Mouse (Mus musculus) liver, embryonic 14.5 days (tissue): ENCODE results near the gene Rrp15. TPM values are rescaled to one million over a fixed set of nuclear protein-coding genes. Genes with fewer than 3 reads are reported as not detected.

Experiments used
- ATAC-seq: fragments of 200-750 bp; cut with Nextera tagmentation; 2 replicates; pipeline ENCODE4 v1.8.0; 2017; ENCODE audit warnings: moderate number of reproducible peaks, mild to moderate bottlenecking, moderate library complexity; ENCODE audit not compliant: insufficient read depth
- DNase-seq, 3 experiments: peaks; one replicate each; pipeline ENCODE4 v3.0.0-alpha.2; 2012 to 2013; ENCODE audit warnings: low read depth in 3 of 3, low spot score in 3 of 3
- H3K27ac ChIP-seq: fragments of 300-500 bp; sonication (generic); 2 replicates; pipeline ENCODE4 v1.5.1; 2014; ENCODE audit warnings: moderate library complexity, mild to moderate bottlenecking, control low read depth, inconsistent platforms
- H3K27me3 ChIP-seq: fragments of 300-500 bp; sonication (generic); 2 replicates; pipeline ENCODE4 v1.6.1; 2014; ENCODE audit warnings: mild to moderate bottlenecking, low read length, moderate library complexity; ENCODE audit not compliant: control insufficient read depth, insufficient read depth
- H3K36me3 ChIP-seq: fragments of 300-500 bp; sonication (generic); replicated peaks from 2 replicates; pipeline ENCODE4 v1.6.1; 2014; ENCODE audit warnings: low read depth; ENCODE audit not compliant: control insufficient read depth, insufficient read depth
- H3K4me1 ChIP-seq, 2 experiments: fragments of 200-500 bp in 1 of 2; fragments of 300-500 bp in 1 of 2; sonication (generic) in 1 of 2; replicated peaks; 2 replicates each; pipeline ENCODE4 v1.6.1; 2012 to 2014; ENCODE audit warnings: antibody characterized with exemption in 1 of 2, inconsistent platforms in 1 of 2, low read length in 1 of 2; ENCODE audit not compliant: control insufficient read depth in 2 of 2, insufficient read depth in 2 of 2
- H3K4me2 ChIP-seq: fragments of 300-500 bp; sonication (generic); 2 replicates; pipeline ENCODE4 v1.6.1; 2014; ENCODE audit warnings: low read depth, mild to moderate bottlenecking, control low read depth, moderate library complexity
- H3K4me3 ChIP-seq, 2 experiments: fragments of 200-500 bp in 1 of 2; fragments of 300-500 bp in 1 of 2; sonication (generic) in 1 of 2; 2 replicates each; pipeline ENCODE4 v1.5.1; 2012 to 2014; ENCODE audit warnings: low read depth in 2 of 2, low read length in 2 of 2, mild to moderate bottlenecking in 2 of 2, control low read depth in 1 of 2, inconsistent platforms in 1 of 2, moderate library complexity in 1 of 2; ENCODE audit not compliant: insufficient read depth in 1 of 2
- H3K9ac ChIP-seq: fragments of 300-500 bp; sonication (generic); replicated peaks from 2 replicates; pipeline ENCODE4 v1.6.1; 2014; ENCODE audit warnings: mild to moderate bottlenecking, control low read depth, moderate library complexity
- H3K9me3 ChIP-seq: fragments of 300-500 bp; sonication (generic); 2 replicates; pipeline ENCODE4 v1.6.1; 2016; ENCODE audit warnings: low read length, mixed read lengths; ENCODE audit not compliant: control insufficient read depth
- CTCF ChIP-seq: IDR thresholded peaks from 2 replicates; pipeline ENCODE4 v1.5.1; 2016; ENCODE audit warnings: antibody characterized with exemption, low read depth, control low read depth
- EP300 ChIP-seq: IDR thresholded peaks from 2 replicates; pipeline ENCODE4 v1.6.1; 2016; ENCODE audit warnings: antibody characterized with exemption, low read depth
- WGBS: fragments of 180-500 bp; shearing (Covaris S2); extraction: QIAGEN DNeasy Blood & Tissue Kit; methylation state at CpG from one replicate; pipeline ENCODE4 v1.1.7; 2014; ENCODE audit not compliant: insufficient replicate concordance; 5-methylcytosine and 5-hydroxymethylcytosine counted together
- polyA plus RNA-seq, 2 experiments: library from polyadenylated mRNA; depleted of rRNA in 1 of 2; stranded (reverse) in 1 of 2; unstranded in 1 of 2; fragments of >200 nt; fragmentation: Nextera tagmentation in 1 of 2; extraction: Ambion mirVana in 1 of 2; gene quantifications; 2 replicates each; pipeline versions ENCODE4 v1.2.1 to v1.2.3; 2012 to 2014

Rrp15 gene
- polyA plus RNA-seq, 2 experiments: 21.7 to 29.1 TPM

GRCm38 (mm10) chr1:186718881-186719280 lies 30.3 kb downstream of the Rrp15 start:
- Histone ChIP-seq H3K4me2 (no peak overlapping the region), H3K9ac (no peak overlapping the region), H3K9me3 (no peaks in the 10 kb centered on the region), H3K4me3 (no peak overlapping the region), H3K36me3 (peaks cover 7% of the 10 kb centered on the region; the same call in 1 of the 2 replicates), H3K27ac (no peak overlapping the region), H3K27me3 (no peaks in the 10 kb centered on the region), H3K4me1 (no peaks in the 10 kb centered on the region)
- 74% methylated on average over 5 of the region's 5 CpGs for WGBS
- DNase-seq (no peak), ATAC-seq (no peak)
- no peak for TF ChIP-seq CTCF
- TF ChIP-seq EP300: no peak

- Histone ChIP-seq H3K4me2 (no peak overlapping the region), H3K27me3 (no peaks in the 10 kb centered on the region), H3K9me3 (no peaks in the 10 kb centered on the region), H3K27ac (no peak overlapping the region), H3K4me1 (no peaks in the 10 kb centered on the region), H3K36me3 (peaks cover 6% of the 10 kb centered on the region; the same call in 1 of the 2 replicates), H3K9ac (no peak overlapping the region), H3K4me3 (no peak overlapping the region)
- DNase-seq (no peak), ATAC-seq (no peak)
- TF ChIP-seq CTCF: no peak
- no peak for TF ChIP-seq EP300
- 74% methylated on average over 17 of the region's 17 CpGs for WGBS
Observed at GRCm38 (mm10) chr1:186714980-186715896, 33.9 kb downstream of the Rrp15 start.

- WGBS: 65% methylated on average over 4 of the region's 4 CpGs
Observed at GRCm38 (mm10) chr1:186714215-186714614, 34.9 kb downstream of the Rrp15 start.

GRCm38 (mm10) chr1:186712802-186713471 lies 36.2 kb downstream of the Rrp15 start:
- H3K4me2 ChIP-seq: no peak overlapping the region
- H3K27me3 ChIP-seq: no peaks in the 10 kb centered on the region
- no peak for DNase-seq
- no peak overlapping the region for H3K9ac ChIP-seq
- H3K4me3 ChIP-seq: no peak overlapping the region
- H3K27ac ChIP-seq: no peak overlapping the region
- H3K9me3 ChIP-seq: no peaks in the 10 kb centered on the region
- ATAC-seq: no peak
- TF ChIP-seq CTCF (peak; percentile 58; the same call in 1 of the 2 replicates), EP300 (no peak)
- H3K4me1 ChIP-seq: no peaks in the 10 kb centered on the region
- no peaks in the 10 kb centered on the region for H3K36me3 ChIP-seq
- WGBS: 4% methylated on average over 3 of the region's 3 CpGs

More at GRCm38 (mm10) chr1:186714215-186714614, 34.9 kb downstream of the Rrp15 start:
- Histone ChIP-seq H3K9ac (no peak overlapping the region), H3K4me2 (no peak overlapping the region), H3K9me3 (no peaks in the 10 kb centered on the region), H3K4me3 (no peak overlapping the region), H3K27ac (no peak overlapping the region), H3K27me3 (no peaks in the 10 kb centered on the region), H3K4me1 (no peaks in the 10 kb centered on the region), H3K36me3 (peaks cover 2% of the 10 kb centered on the region; the same call in 1 of the 2 replicates)
- DNase-seq (no peak), ATAC-seq (no peak)
- TF ChIP-seq EP300 (no peak), CTCF (no peak)

GRCm38 (mm10) chr1:186705915-186706248 lies 43.3 kb downstream of the Rrp15 start, which contains the start of gene Tgfb2:
Gene Tgfb2 (minus strand): TSS chr1:186705989.
- ATAC-seq: peak; percentile 47; the same call in 1 of the 2 replicates
- H3K9me3 ChIP-seq: no peaks in the 10 kb centered on the region
- 5% methylated on average over 12 of the region's 12 CpGs for WGBS
- H3K4me1 ChIP-seq: no peaks in the 10 kb centered on the region; a peak in 1 of 4 replicates
- TF ChIP-seq CTCF: no peak
- TF ChIP-seq EP300: no peak
- no peak for DNase-seq
- H3K36me3 ChIP-seq: no peaks in the 10 kb centered on the region
- H3K27me3 ChIP-seq: peaks cover 35% of the 10 kb centered on the region
- H3K4me3 ChIP-seq: peak within 1 kb of the TSS; percentile 35 to 45
- H3K4me2 ChIP-seq: peak within 1 kb of the TSS; percentile 60
- H3K9ac ChIP-seq: no peak within 1 kb of the TSS; the same call in 1 of the 2 replicates
- no peak within 1 kb of the TSS for H3K27ac ChIP-seq
